Mouse (Mus musculus) spleen, adult 2 months (tissue): ENCODE measurements at regions not wholly inside any gene's neighbourhood (a gene's known extent, or its start where the extent isn't known, plus 50 kb on each side); places are given as distances from the start of the nearest gene placed in this dataset.

Experiments used
- DNase-seq, 2 experiments: peaks; one replicate each; pipeline versions ENCODE4 v3.0.0 to v3.0.0-alpha.2; 2012 to 2021; ENCODE audit warnings: low spot score in 2 of 2, low read depth in 1 of 2
- H3K27ac ChIP-seq: fragments of 200-500 bp; 2 replicates; pipeline ENCODE4 v1.5.1; 2012; ENCODE audit warnings: low read length, inconsistent platforms; ENCODE audit not compliant: insufficient read depth
- H3K27me3 ChIP-seq: fragments of 200-500 bp; 2 replicates; pipeline ENCODE4 v1.6.1; 2012; ENCODE audit warnings: mild to moderate bottlenecking, moderate library complexity, low read length, inconsistent platforms; ENCODE audit not compliant: control insufficient read depth, insufficient read depth
- H3K36me3 ChIP-seq: fragments of 200-500 bp; 2 replicates; pipeline ENCODE4 v1.6.1; 2012; ENCODE audit warnings: mild to moderate bottlenecking, low read length, inconsistent platforms; ENCODE audit not compliant: control insufficient read depth, insufficient read depth
- H3K4me1 ChIP-seq: fragments of 200-500 bp; 2 replicates; pipeline ENCODE4 v1.6.1; 2011; ENCODE audit warnings: inconsistent platforms; ENCODE audit not compliant: control insufficient read depth, insufficient read depth, insufficient read length
- H3K4me3 ChIP-seq: fragments of 200-500 bp; 2 replicates; pipeline ENCODE4 v1.5.1; 2011; ENCODE audit warnings: mild to moderate bottlenecking, inconsistent platforms; ENCODE audit not compliant: insufficient read depth, insufficient read length; ENCODE audit errors: extremely low read depth
- CTCF ChIP-seq: fragments of 200-500 bp; IDR thresholded peaks from 2 replicates; pipeline ENCODE4 v1.5.1; 2011; ENCODE audit warnings: mild to moderate bottlenecking, inconsistent platforms; ENCODE audit not compliant: insufficient read depth, insufficient read length, insufficient replicate concordance; ENCODE audit errors: extremely low read depth
- POLR2A ChIP-seq: fragments of 200-500 bp; IDR thresholded peaks from 2 replicates; pipeline ENCODE4 v1.6.1; 2011; ENCODE audit warnings: low read depth, low read length, inconsistent platforms
- WGBS: fragments of 180-500 bp; shearing (Covaris S2); methylation state at CpG from one replicate; pipeline ENCODE4 v1.1.7; 2018; 5-methylcytosine and 5-hydroxymethylcytosine counted together

- TF ChIP-seq CTCF = no peak
- no peak for TF ChIP-seq POLR2A
- WGBS = 83% methylated on average over 11 of the region's 11 CpGs
- Histone ChIP-seq H3K36me3 (no peaks in the 10 kb centered on the region), H3K27ac (no peak overlapping the region), H3K27me3 (no peaks in the 10 kb centered on the region), H3K4me1 (no peaks in the 10 kb centered on the region), H3K4me3 (no peak overlapping the region)
- no peak for DNase-seq
These were observed 61.8 kb upstream of the Dync1i1 start for GRCm38 (mm10) chr6:5663433-5664175.

GRCm38 (mm10) chr6:5645150-5645732, 80.2 kb upstream of the Dync1i1 start:
- H3K4me1 ChIP-seq = no peaks in the 10 kb centered on the region
- no peak overlapping the region for H3K4me3 ChIP-seq
- no peaks in the 10 kb centered on the region for H3K36me3 ChIP-seq
- TF ChIP-seq CTCF (peak; percentile 26; the same call in 1 of the 2 replicates), POLR2A (no peak)
- no peak for DNase-seq
- no peak overlapping the region for H3K27ac ChIP-seq
- H3K27me3 ChIP-seq = no peaks in the 10 kb centered on the region
- WGBS = 29% methylated on average over 9 of the region's 9 CpGs

GRCm38 (mm10) chr6:5634222-5634621, 91.2 kb upstream of the Dync1i1 start:
- WGBS = 89% methylated on average over 9 of the region's 9 CpGs
- no peak for DNase-seq

GRCm38 (mm10) chr6:5633036-5633708, 92.3 kb upstream of the Dync1i1 start:
- no peak overlapping the region for H3K4me3 ChIP-seq
- TF ChIP-seq CTCF (peak; percentile 12; the same call in 1 of the 2 replicates), POLR2A (no peak)
- H3K27ac ChIP-seq = no peak overlapping the region
- WGBS = 23% methylated on average over 10 of the region's 10 CpGs
- H3K4me1 ChIP-seq = no peaks in the 10 kb centered on the region
- H3K36me3 ChIP-seq = no peaks in the 10 kb centered on the region
- H3K27me3 ChIP-seq = no peaks in the 10 kb centered on the region
- DNase-seq = no peak

More at GRCm38 (mm10) chr6:5634222-5634621, 91.2 kb upstream of the Dync1i1 start:
- Histone ChIP-seq H3K27me3 (no peaks in the 10 kb centered on the region), H3K36me3 (no peaks in the 10 kb centered on the region), H3K27ac (no peak overlapping the region), H3K4me1 (no peaks in the 10 kb centered on the region), H3K4me3 (no peak overlapping the region)
- TF ChIP-seq POLR2A (no peak), CTCF (no peak)

- no peak for DNase-seq
- no peaks in the 10 kb centered on the region for H3K36me3 ChIP-seq
- H3K27ac ChIP-seq = no peak overlapping the region
- no peaks in the 10 kb centered on the region for H3K27me3 ChIP-seq
- 59% methylated on average over 2 of the region's 2 CpGs for WGBS
- no peak overlapping the region for H3K4me3 ChIP-seq
- H3K4me1 ChIP-seq = no peaks in the 10 kb centered on the region
- no peak for TF ChIP-seq POLR2A
- no peak for TF ChIP-seq CTCF
These were observed 101.4 kb upstream of the Dync1i1 start for GRCm38 (mm10) chr6:5624085-5624484.

GRCm38 (mm10) chr6:5621582-5621981, 103.9 kb upstream of the Dync1i1 start:
- WGBS = 88% methylated on average over 3 of the region's 3 CpGs
- Histone ChIP-seq H3K4me3 (no peak overlapping the region), H3K36me3 (no peaks in the 10 kb centered on the region), H3K27me3 (no peaks in the 10 kb centered on the region), H3K4me1 (no peaks in the 10 kb centered on the region), H3K27ac (no peak overlapping the region)
- no peak for DNase-seq
- no peak for TF ChIP-seq POLR2A
- TF ChIP-seq CTCF = no peak
